Mouse (Mus musculus) hindbrain, embryonic 15.5 days (tissue): ENCODE measurements at regions not wholly inside any gene's neighbourhood (a gene's known extent, or its start where the extent isn't known, plus 50 kb on each side); places are given as distances from the start of the nearest gene placed in this dataset.

Experiments used
- ATAC-seq: fragments of 200-750 bp; cut with Nextera tagmentation; 2 replicates; pipeline ENCODE4 v1.8.0; 2017; ENCODE audit warnings: low read depth, moderate number of reproducible peaks, moderate TSS enrichment; ENCODE audit not compliant: low FRiP score
- H3K27ac ChIP-seq: fragments of 300-500 bp; sonication (generic); replicated peaks from 2 replicates; pipeline ENCODE4 v1.5.1; 2015; ENCODE audit warnings: mild to moderate bottlenecking, inconsistent platforms
- H3K27me3 ChIP-seq: fragments of 300-500 bp; sonication (generic); 2 replicates; pipeline ENCODE4 v1.6.1; 2015; ENCODE audit warnings: control low read depth, inconsistent platforms
- H3K36me3 ChIP-seq: fragments of 300-500 bp; sonication (generic); 2 replicates; pipeline ENCODE4 v1.6.1; 2015; ENCODE audit warnings: control low read depth, inconsistent platforms
- H3K4me1 ChIP-seq: fragments of 300-500 bp; sonication (generic); replicated peaks from 2 replicates; pipeline ENCODE4 v1.6.1; 2015; ENCODE audit warnings: control low read depth, inconsistent platforms
- H3K4me2 ChIP-seq: fragments of 300-500 bp; sonication (generic); 2 replicates; pipeline ENCODE4 v1.6.1; 2015; ENCODE audit warnings: moderate library complexity, mild to moderate bottlenecking, inconsistent platforms
- H3K4me3 ChIP-seq: fragments of 300-500 bp; sonication (generic); 2 replicates; pipeline ENCODE4 v1.5.1; 2015; ENCODE audit warnings: mild to moderate bottlenecking, inconsistent platforms
- H3K9ac ChIP-seq: fragments of 300-500 bp; sonication (generic); 2 replicates; pipeline ENCODE4 v1.6.1; 2015; ENCODE audit warnings: inconsistent platforms
- H3K9me3 ChIP-seq: fragments of 300-500 bp; sonication (generic); 2 replicates; pipeline ENCODE4 v1.6.1; 2016; ENCODE audit warnings: control low read depth, inconsistent platforms
- WGBS: fragments of 180-500 bp; shearing (Covaris S2); methylation state at CpG from one replicate; pipeline ENCODE4 v1.1.7; 2015; 5-methylcytosine and 5-hydroxymethylcytosine counted together

- WGBS, result 67% methylated on average over 5 of the region's 5 CpGs
- Histone ChIP-seq H3K36me3 (no peaks in the 10 kb centered on the region), H3K27ac (peak overlapping the region; percentile 61), H3K4me2 (peak overlapping the region; percentile 25; the same call in 1 of the 2 replicates), H3K9ac (no peak overlapping the region), H3K4me3 (no peak overlapping the region), H3K9me3 (no peaks in the 10 kb centered on the region), H3K4me1 (peaks cover 13% of the 10 kb centered on the region), H3K27me3 (no peaks in the 10 kb centered on the region)
- 0 out of 2 replicates have a peak, but pooled peaks have one; percentile 63 for ATAC-seq
Observed at GRCm38 (mm10) chr2:169445877-169446276, 141.7 kb downstream of the Gm11011 start.

- peak overlapping the region; percentile 25; the same call in 1 of the 2 replicates for H3K4me2 ChIP-seq
- peaks cover 13% of the 10 kb centered on the region for H3K4me1 ChIP-seq
- H3K9ac ChIP-seq, result no peak overlapping the region
- peak overlapping the region; percentile 61; the same call in 1 of the 2 replicates for H3K27ac ChIP-seq
- H3K36me3 ChIP-seq, result no peaks in the 10 kb centered on the region
- H3K9me3 ChIP-seq, result no peaks in the 10 kb centered on the region
- ATAC-seq, result no peak
- H3K4me3 ChIP-seq, result no peak overlapping the region
- no peaks in the 10 kb centered on the region for H3K27me3 ChIP-seq
- 34% methylated on average over 12 of the region's 12 CpGs for WGBS
Observed at GRCm38 (mm10) chr2:169445371-169445770, 142.2 kb downstream of the Gm11011 start.

GRCm38 (mm10) chr2:169443271-169443670 lies 144.3 kb downstream of the Gm11011 start:
- no peaks in the 10 kb centered on the region for H3K36me3 ChIP-seq
- H3K9ac ChIP-seq, result no peak overlapping the region
- no peak overlapping the region for H3K27ac ChIP-seq
- H3K4me1 ChIP-seq, result peaks cover 13% of the 10 kb centered on the region
- ATAC-seq, result no peak
- H3K9me3 ChIP-seq, result no peaks in the 10 kb centered on the region
- no peaks in the 10 kb centered on the region for H3K27me3 ChIP-seq
- H3K4me3 ChIP-seq, result no peak overlapping the region
- H3K4me2 ChIP-seq, result no peak overlapping the region
- 88% methylated on average over 8 of the region's 8 CpGs for WGBS

DNA sequence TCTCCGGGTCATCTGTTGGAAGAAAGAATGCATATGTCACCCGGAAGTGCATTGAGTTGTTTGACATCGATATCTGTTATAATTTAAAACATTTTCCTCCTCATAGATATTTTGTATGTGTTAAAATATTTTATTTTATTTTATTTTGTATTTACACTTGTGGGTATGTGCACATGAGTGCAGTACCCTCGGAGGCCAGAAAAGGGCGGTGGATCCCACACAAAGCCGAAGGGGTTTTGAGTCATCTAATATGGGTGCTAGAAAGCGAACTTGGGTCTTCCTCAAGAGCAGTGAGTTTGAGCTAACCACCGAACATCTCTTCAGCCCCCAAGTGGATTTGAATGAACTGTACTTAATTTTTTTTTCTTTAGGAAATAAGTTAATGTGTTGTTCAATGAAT lies 156.0 kb downstream of the Gm11011 start:
- H3K4me3 ChIP-seq, result no peak overlapping the region
- H3K4me2 ChIP-seq, result no peak overlapping the region
- H3K36me3 ChIP-seq, result no peaks in the 10 kb centered on the region
- H3K9ac ChIP-seq, result no peak overlapping the region
- no peaks in the 10 kb centered on the region for H3K27me3 ChIP-seq
- H3K9me3 ChIP-seq, result no peaks in the 10 kb centered on the region
- H3K27ac ChIP-seq, result no peak overlapping the region
- 0 out of 2 replicates have a peak, but pooled peaks cover 3% of the 10 kb centered on the region for H3K4me1 ChIP-seq
- ATAC-seq, result no peak
- WGBS, result 97% methylated on average over 8 of the region's 8 CpGs

GRCm38 (mm10) chr2:169429411-169429810 lies 158.1 kb downstream of the Gm11011 start:
- ATAC-seq, result no peak
- no peaks in the 10 kb centered on the region for H3K9me3 ChIP-seq
- H3K9ac ChIP-seq, result no peak overlapping the region
- 0 out of 2 replicates have a peak, but pooled peaks cover 3% of the 10 kb centered on the region for H3K4me1 ChIP-seq
- 86% methylated on average over 7 of the region's 7 CpGs for WGBS
- H3K4me3 ChIP-seq, result no peak overlapping the region
- no peak overlapping the region for H3K4me2 ChIP-seq
- no peak overlapping the region for H3K27ac ChIP-seq
- H3K27me3 ChIP-seq, result no peaks in the 10 kb centered on the region
- H3K36me3 ChIP-seq, result no peaks in the 10 kb centered on the region

- Histone ChIP-seq H3K4me3 (no peak overlapping the region), H3K27ac (no peak overlapping the region), H3K4me1 (0 out of 2 replicates have a peak, but pooled peaks cover 3% of the 10 kb centered on the region), H3K27me3 (no peaks in the 10 kb centered on the region), H3K36me3 (no peaks in the 10 kb centered on the region), H3K9ac (no peak overlapping the region), H3K4me2 (no peak overlapping the region), H3K9me3 (no peaks in the 10 kb centered on the region)
- WGBS, result 76% methylated on average over 12 of the region's 12 CpGs
- no peak for ATAC-seq
Observed at GRCm38 (mm10) chr2:169424166-169424920, 163.2 kb downstream of the Gm11011 start.

DNA sequence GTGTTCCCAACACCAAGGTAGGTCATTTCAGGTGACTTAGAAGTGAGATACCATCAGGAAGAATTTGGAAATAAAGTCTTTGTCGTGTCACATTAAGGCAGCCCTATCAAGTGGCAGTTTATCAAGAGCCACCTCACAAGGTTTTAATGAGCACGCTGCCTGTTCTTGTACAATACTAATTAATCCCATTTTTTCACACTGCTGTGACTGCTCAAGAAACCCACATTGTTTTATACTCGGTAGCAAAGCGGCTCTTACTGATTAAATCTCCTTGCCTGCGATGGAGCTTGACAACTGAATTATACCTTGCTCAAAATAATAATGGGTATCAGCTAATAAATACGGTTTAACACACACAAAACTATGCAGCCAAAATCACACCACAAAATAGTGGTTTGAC lies 175.2 kb downstream of the Gm11011 start:
- Histone ChIP-seq H3K36me3 (no peaks in the 10 kb centered on the region), H3K27ac (peak overlapping the region; percentile 3; the same call in 1 of the 2 replicates), H3K4me2 (no peak overlapping the region), H3K9me3 (no peaks in the 10 kb centered on the region), H3K4me1 (0 out of 2 replicates have a peak, but pooled peaks cover 3% of the 10 kb centered on the region), H3K9ac (no peak overlapping the region), H3K27me3 (no peaks in the 10 kb centered on the region), H3K4me3 (no peak overlapping the region)
- no peak for ATAC-seq
- WGBS, result 44% methylated on average over 6 of the region's 6 CpGs

- Histone ChIP-seq H3K27me3 (no peaks in the 10 kb centered on the region), H3K9ac (no peak overlapping the region), H3K9me3 (no peaks in the 10 kb centered on the region), H3K36me3 (no peaks in the 10 kb centered on the region), H3K4me1 (peaks cover 13% of the 10 kb centered on the region), H3K4me2 (no peak overlapping the region), H3K4me3 (no peak overlapping the region), H3K27ac (no peak overlapping the region)
- ATAC-seq, result no peak
- 60% methylated on average over 3 of the region's 3 CpGs for WGBS
Observed at GRCm38 (mm10) chr2:169410080-169410479, 177.5 kb downstream of the Gm11011 start.

- Histone ChIP-seq H3K4me1 (peaks cover 19% of the 10 kb centered on the region), H3K27me3 (no peaks in the 10 kb centered on the region), H3K36me3 (no peaks in the 10 kb centered on the region), H3K27ac (peak overlapping the region; percentile 92), H3K9ac (0 out of 2 replicates have a peak overlapping the region, but pooled peaks have one; percentile 17), H3K9me3 (no peaks in the 10 kb centered on the region), H3K4me3 (no peak overlapping the region), H3K4me2 (peak overlapping the region; percentile 27; the same call in 1 of the 2 replicates)
- 11% methylated on average over 6 of the region's 6 CpGs for WGBS
- peak; percentile 94 for ATAC-seq
Observed at GRCm38 (mm10) chr2:169404908-169405690, 182.4 kb downstream of the Gm11011 start.

DNA sequence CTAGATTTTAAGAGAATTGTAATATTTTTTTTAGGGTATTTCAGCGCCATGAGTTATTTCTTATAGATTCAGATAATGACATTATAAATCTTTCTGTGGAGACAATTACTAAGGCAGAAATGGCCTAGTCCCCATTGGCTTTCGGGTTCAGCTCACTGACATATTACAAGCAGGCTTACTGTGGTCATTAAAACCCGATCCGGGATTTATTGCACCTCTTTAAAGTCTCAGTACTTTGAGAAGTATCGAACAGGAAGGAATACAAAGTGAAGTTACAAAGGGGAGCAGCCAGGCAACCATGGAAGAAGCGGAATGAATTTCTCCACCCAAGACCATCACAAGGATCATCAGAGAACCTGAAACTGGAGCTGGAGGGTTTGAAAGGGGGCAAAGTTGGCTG lies 189.8 kb downstream of the Gm11011 start:
- H3K9ac ChIP-seq, result no peak overlapping the region
- ATAC-seq, result no peak
- no peak overlapping the region for H3K4me3 ChIP-seq
- H3K27me3 ChIP-seq, result no peaks in the 10 kb centered on the region
- no peak overlapping the region for H3K4me2 ChIP-seq
- 0 out of 2 replicates have a peak, but pooled peaks cover 4% of the 10 kb centered on the region for H3K4me1 ChIP-seq
- no peaks in the 10 kb centered on the region for H3K36me3 ChIP-seq
- no peak overlapping the region for H3K27ac ChIP-seq
- WGBS, result 57% methylated on average over 6 of the region's 6 CpGs
- no peaks in the 10 kb centered on the region for H3K9me3 ChIP-seq

DNA sequence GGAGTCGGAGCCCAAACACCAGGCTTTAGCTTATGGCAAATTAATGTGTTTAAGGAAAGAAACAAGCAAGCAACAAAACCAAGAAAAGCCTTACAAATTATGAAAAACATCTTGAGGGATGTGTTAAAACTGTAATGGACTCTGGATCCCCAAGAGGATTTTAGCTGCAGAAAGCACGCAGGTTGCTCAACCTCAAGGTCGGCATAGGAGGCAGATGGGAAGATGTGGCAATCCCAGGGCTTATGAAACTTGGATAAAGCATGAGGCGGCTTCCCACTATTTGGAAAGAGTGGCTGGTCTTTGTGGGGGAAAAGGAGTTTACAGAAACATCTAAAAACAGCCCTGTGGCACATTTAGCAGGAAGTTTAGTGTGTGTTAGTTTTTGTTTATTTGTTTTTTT lies 190.5 kb downstream of the Gm11011 start:
- ATAC-seq, result no peak
- H3K36me3 ChIP-seq, result no peaks in the 10 kb centered on the region
- H3K4me3 ChIP-seq, result no peak overlapping the region
- H3K27ac ChIP-seq, result no peak overlapping the region
- H3K9me3 ChIP-seq, result no peaks in the 10 kb centered on the region
- no peak overlapping the region for H3K9ac ChIP-seq
- 0 out of 2 replicates have a peak, but pooled peaks cover 4% of the 10 kb centered on the region for H3K4me1 ChIP-seq
- no peaks in the 10 kb centered on the region for H3K27me3 ChIP-seq
- no peak overlapping the region for H3K4me2 ChIP-seq
- 80% methylated on average over 4 of the region's 4 CpGs for WGBS

- Histone ChIP-seq H3K27me3 (no peaks in the 10 kb centered on the region), H3K4me1 (0 out of 2 replicates have a peak, but pooled peaks cover 4% of the 10 kb centered on the region), H3K4me2 (no peak overlapping the region), H3K4me3 (no peak overlapping the region), H3K36me3 (no peaks in the 10 kb centered on the region), H3K9me3 (no peaks in the 10 kb centered on the region), H3K9ac (no peak overlapping the region), H3K27ac (no peak overlapping the region)
- 91% methylated on average over 4 of the region's 4 CpGs for WGBS
- no peak for ATAC-seq
Observed at GRCm38 (mm10) chr2:169396294-169396693, 191.3 kb downstream of the Gm11011 start.
